Mouse (Mus musculus) midbrain, embryonic 12.5 days (tissue): ENCODE results near the gene Miga2. TPM values are rescaled to one million over a fixed set of nuclear protein-coding genes. Genes with fewer than 3 reads are reported as not detected.
"Not testable (repeated sequence)": the region's sequence is repeated elsewhere in the genome, so short reads cannot be mapped to it uniquely, and the experiment has no call there.

ENCODE experiments used
- ATAC-seq: fragments of 200-750 bp; cut with Nextera tagmentation; 2 replicates; pipeline ENCODE4 v1.8.0; 2017; ENCODE audit warnings: low read depth, moderate TSS enrichment, moderate library complexity; ENCODE audit not compliant: low FRiP score
- H3K27ac ChIP-seq: fragments of 300-500 bp; sonication (generic); replicated peaks from 2 replicates; pipeline ENCODE4 v1.5.1; 2016; ENCODE audit warnings: mild to moderate bottlenecking
- H3K27me3 ChIP-seq: fragments of 300-500 bp; sonication (generic); 2 replicates; pipeline ENCODE4 v1.6.1; 2016; ENCODE audit warnings: mild to moderate bottlenecking
- H3K36me3 ChIP-seq: fragments of 300-500 bp; sonication (generic); 2 replicates; pipeline ENCODE4 v1.6.1; 2016
- H3K4me1 ChIP-seq: fragments of 300-500 bp; sonication (generic); 2 replicates; pipeline ENCODE4 v1.6.1; 2016
- H3K4me2 ChIP-seq: fragments of 300-500 bp; sonication (generic); replicated peaks from 2 replicates; pipeline ENCODE4 v1.6.1; 2016; ENCODE audit warnings: mild to moderate bottlenecking, moderate library complexity
- H3K4me3 ChIP-seq: fragments of 300-500 bp; sonication (generic); 2 replicates; pipeline ENCODE4 v1.5.1; 2016; ENCODE audit warnings: mild to moderate bottlenecking
- H3K9ac ChIP-seq: fragments of 300-500 bp; sonication (generic); replicated peaks from 2 replicates; pipeline ENCODE4 v1.6.1; 2016; ENCODE audit warnings: mild to moderate bottlenecking, moderate library complexity
- H3K9me3 ChIP-seq: fragments of 300-500 bp; sonication (generic); 2 replicates; pipeline ENCODE4 v1.6.1; 2016; ENCODE audit warnings: mild to moderate bottlenecking
- WGBS: fragments of 180-500 bp; shearing (Covaris S2); methylation state at CpG from one replicate; pipeline ENCODE4 v1.1.7; 2016; 5-methylcytosine and 5-hydroxymethylcytosine counted together
- microRNA-seq: library from miRNA; unstranded; fragments of <30 nt; microRNA quantifications from one replicate; pipeline ENCODE4, GENCODE M21; 2017
- polyA plus RNA-seq: library from polyadenylated mRNA; unstranded; fragments of >200 nt; fragmentation: Nextera tagmentation; extraction: Ambion mirVana; gene quantifications from 2 replicates; pipeline ENCODE4 v1.2.1, GENCODE M21; 2016

The Miga2 gene
- polyA plus RNA-seq, 1 experiment from 2014 or later: 30.4 TPM

GRCm38 (mm10) chr2:30415936-30416648, 52.1 kb downstream of the Miga2 start, which contains the start of gene Ptpa:
TSS of gene Ptpa (plus strand) at chr2:30416039.
- Histone ChIP-seq H3K36me3 (peaks cover 11% of the 10 kb centered on the region; the same call in 1 of the 2 replicates), H3K4me2 (peak within 1 kb of the TSS; percentile 78), H3K9me3 (no peaks in the 10 kb centered on the region), H3K9ac (peak within 1 kb of the TSS; percentile 93), H3K4me1 (peaks cover 36% of the 10 kb centered on the region), H3K4me3 (peak within 1 kb of the TSS; percentile 87), H3K27me3 (peaks cover 13% of the 10 kb centered on the region), H3K27ac (peak within 1 kb of the TSS; percentile 98)
- peak; percentile 91 for ATAC-seq
- under 1% methylated on average over 65 of the region's 67 CpGs for WGBS

GRCm38 (mm10) chr2:30416649-30416965, 52.6 kb downstream of the Miga2 start:
- no peak for ATAC-seq
- Histone ChIP-seq H3K4me2 (peak overlapping the region; percentile 78), H3K9ac (peak overlapping the region; percentile 93), H3K27me3 (peaks cover 13% of the 10 kb centered on the region), H3K4me3 (peak overlapping the region; percentile 87), H3K27ac (peak overlapping the region; percentile 98), H3K36me3 (peaks cover 11% of the 10 kb centered on the region; the same call in 1 of the 2 replicates), H3K4me1 (peaks cover 36% of the 10 kb centered on the region), H3K9me3 (no peaks in the 10 kb centered on the region)
- WGBS: 0% methylated on average over 7 of the region's 7 CpGs

GRCm38 (mm10) chr2:30417154-30417553, 53.1 kb downstream of the Miga2 start:
- peak overlapping the region; percentile 78 for H3K4me2 ChIP-seq
- H3K27me3 ChIP-seq: peaks cover 13% of the 10 kb centered on the region
- not testable (repeated sequence) for H3K9me3 ChIP-seq, ATAC-seq, H3K36me3 ChIP-seq, H3K9ac ChIP-seq, H3K27ac ChIP-seq
- 81% methylated on average over 6 of the region's 6 CpGs for WGBS
- peak overlapping the region; percentile 87 for H3K4me3 ChIP-seq
- peaks cover 36% of the 10 kb centered on the region for H3K4me1 ChIP-seq

- H3K27me3 ChIP-seq: peaks cover 13% of the 10 kb centered on the region
- peak overlapping the region; percentile 19; the same call in 1 of the 2 replicates for H3K4me2 ChIP-seq
- H3K9ac ChIP-seq: no peak overlapping the region; the same call in 1 of the 2 replicates
- ATAC-seq: no peak
- peak overlapping the region; percentile 5; the same call in 1 of the 2 replicates for H3K4me3 ChIP-seq
- WGBS: 87% methylated on average over 5 of the region's 5 CpGs
- H3K9me3 ChIP-seq: no peaks in the 10 kb centered on the region
- peaks cover 4% of the 10 kb centered on the region; the same call in 1 of the 2 replicates for H3K36me3 ChIP-seq
- no peak overlapping the region for H3K27ac ChIP-seq
- peaks cover 36% of the 10 kb centered on the region for H3K4me1 ChIP-seq
Measured at GRCm38 (mm10) chr2:30417595-30418165, 53.6 kb downstream of the Miga2 start.

- peaks cover 36% of the 10 kb centered on the region for H3K4me1 ChIP-seq
- peak overlapping the region; percentile 19 for H3K4me2 ChIP-seq
- peak overlapping the region; percentile 31; the same call in 1 of the 2 replicates for H3K9ac ChIP-seq
- 0 out of 2 replicates have a peak overlapping the region, but pooled peaks have one; percentile 15 for H3K27ac ChIP-seq
- H3K27me3 ChIP-seq: peaks cover 13% of the 10 kb centered on the region
- ATAC-seq: no peak
- no peaks in the 10 kb centered on the region for H3K36me3 ChIP-seq
- H3K9me3 ChIP-seq: no peaks in the 10 kb centered on the region
- WGBS: 72% methylated on average over 6 of the region's 6 CpGs
- peak overlapping the region; percentile 5; the same call in 1 of the 2 replicates for H3K4me3 ChIP-seq
Measured at GRCm38 (mm10) chr2:30418259-30418658, 54.2 kb downstream of the Miga2 start.

- H3K4me2 ChIP-seq: peak overlapping the region; percentile 19; the same call in 1 of the 2 replicates
- no peak overlapping the region; the same call in 1 of the 2 replicates for H3K9ac ChIP-seq
- no peaks in the 10 kb centered on the region for H3K36me3 ChIP-seq
- peaks cover 8% of the 10 kb centered on the region for H3K27me3 ChIP-seq
- H3K4me1 ChIP-seq: peaks cover 36% of the 10 kb centered on the region
- 41% methylated on average over 10 of the region's 10 CpGs for WGBS
- H3K4me3 ChIP-seq: no peak overlapping the region
- H3K27ac ChIP-seq: peak overlapping the region; percentile 54
- H3K9me3 ChIP-seq: no peaks in the 10 kb centered on the region
- no peak for ATAC-seq
Measured at GRCm38 (mm10) chr2:30419112-30419511, 55.1 kb downstream of the Miga2 start.

- Histone ChIP-seq H3K9ac (no peak overlapping the region), H3K27me3 (no peaks in the 10 kb centered on the region), H3K4me1 (peaks cover 26% of the 10 kb centered on the region), H3K27ac (no peak overlapping the region), H3K36me3 (peaks cover 3% of the 10 kb centered on the region), H3K9me3 (no peaks in the 10 kb centered on the region), H3K4me2 (no peak overlapping the region), H3K4me3 (no peak overlapping the region)
- no peak for ATAC-seq
- WGBS: 84% methylated on average over 4 of the region's 4 CpGs
Measured at GRCm38 (mm10) chr2:30421432-30421831, 57.4 kb downstream of the Miga2 start.

GRCm38 (mm10) chr2:30429156-30429555, 65.1 kb downstream of the Miga2 start:
- ATAC-seq: no peak
- H3K36me3 ChIP-seq: peaks cover 77% of the 10 kb centered on the region
- no peaks in the 10 kb centered on the region for H3K9me3 ChIP-seq
- H3K4me3 ChIP-seq: no peak overlapping the region
- no peaks in the 10 kb centered on the region for H3K4me1 ChIP-seq
- no peaks in the 10 kb centered on the region for H3K27me3 ChIP-seq
- no peak overlapping the region for H3K4me2 ChIP-seq
- no peak overlapping the region for H3K9ac ChIP-seq
- H3K27ac ChIP-seq: no peak overlapping the region

Small RNAs within 50 kb of the gene (microRNA-seq; reads per million reads assigned to microRNA genes)
- not detected for gene Gm47292

Other genes starting within 250 kb of the Miga2 start
- gene Zer1, start 239.6 kb upstream of the Miga2 start, polyA plus RNA-seq: 11.6 and 11.7 TPM in 2 replicates
- 11.2 and 12.9 TPM in 2 replicates for gene Tbc1d13, start 230.5 kb upstream of the Miga2 start, polyA plus RNA-seq
- gene Endog, start 192.7 kb upstream of the Miga2 start, polyA plus RNA-seq: 13.9 and 14.2 TPM in 2 replicates
- 60.4 and 64.0 TPM in 2 replicates for gene Spout1, start 185.8 kb upstream of the Miga2 start, polyA plus RNA-seq
- gene Kyat1, start 158.4 kb upstream of the Miga2 start, polyA plus RNA-seq: 12.6 and 12.8 TPM in 2 replicates
- 40.3 and 46.7 TPM in 2 replicates for gene Lrrc8a, start 126.5 kb upstream of the Miga2 start, polyA plus RNA-seq
- 0.39 and 0.51 TPM in 2 replicates for gene Gm28035, start 123.7 kb upstream of the Miga2 start, polyA plus RNA-seq
- 4.4 and 7.1 TPM in 2 replicates for gene Phyhd1, start 98.0 kb upstream of the Miga2 start, polyA plus RNA-seq
- gene Gm28038, start 83.2 kb upstream of the Miga2 start, polyA plus RNA-seq: not detected in 2 replicates
- 25.5 and 28.2 TPM in 2 replicates for gene Dolk, start 77.9 kb upstream of the Miga2 start, polyA plus RNA-seq
- gene Nup188, start 77.8 kb upstream of the Miga2 start, polyA plus RNA-seq: 34.3 and 37.7 TPM in 2 replicates
- gene Sh3glb2, start 4.9 kb upstream of the Miga2 start, polyA plus RNA-seq: 101 and 102 TPM in 2 replicates
- gene Dolpp1, start 28.0 kb downstream of the Miga2 start, polyA plus RNA-seq: 51.2 and 52.3 TPM in 2 replicates
- 20.4 and 22.6 TPM in 2 replicates for gene Crat, start 51.6 kb downstream of the Miga2 start, polyA plus RNA-seq
- gene Ptpa, start 51.8 kb downstream of the Miga2 start, polyA plus RNA-seq: 128 and 129 TPM in 2 replicates
- gene Ier5l, start 110.0 kb downstream of the Miga2 start, polyA plus RNA-seq: 2.7 and 3.4 TPM in 2 replicates
- 0.68 and 0.77 TPM in 2 replicates for gene Cstad, start 230.8 kb downstream of the Miga2 start, polyA plus RNA-seq